Mouse (Mus musculus): ENCODE results near the gene N4bp3. TPM values are rescaled to one million over a fixed set of nuclear protein-coding genes. Genes with fewer than 3 reads are reported as not detected.

Gene N4bp3
- polyA plus RNA-seq, 1 experiment: 5.3 TPM

DNA sequence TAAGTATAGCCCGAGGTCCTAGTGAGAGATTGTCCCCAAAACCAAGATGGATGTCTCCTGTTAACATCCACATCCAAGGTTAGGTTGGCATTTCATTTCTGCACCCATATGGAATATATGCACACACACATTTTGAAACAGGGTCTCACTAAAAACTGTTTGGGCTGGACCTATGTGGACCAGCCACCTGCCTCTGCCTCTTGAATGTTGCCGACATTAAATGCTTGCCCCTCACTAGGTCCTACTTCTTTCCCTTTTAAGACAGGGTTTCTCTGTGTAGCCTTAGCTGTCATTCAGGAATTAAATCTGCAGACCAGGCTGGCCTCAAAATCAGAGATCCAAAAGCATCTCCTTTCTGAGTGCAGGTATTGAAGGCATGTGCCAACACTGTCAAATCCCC lies 53.1 kb downstream of the N4bp3 start:
- no peak overlapping the region for H3K4me3 ChIP-seq (ENCODE audit: insufficient read depth, poor library complexity, severe bottlenecking)
- TF ChIP-seq CEBPB (IDR thresholded peaks at IDR 0.05; ENCODE audit: low read depth): no peak
- TF ChIP-seq USF1 (IDR thresholded peaks at IDR 0.05; ENCODE audit: low read depth): no peak
- TF ChIP-seq FOSL1 (IDR thresholded peaks at IDR 0.05; ENCODE audit: insufficient read depth, low read length, poor library complexity, severe bottlenecking): no peak
- TF ChIP-seq MYOD1 (IDR thresholded peaks at IDR 0.05; ENCODE audit: control insufficient read depth, insufficient read length, low read depth): no peak
- no peak for TF ChIP-seq CTCF (IDR thresholded peaks at IDR 0.05; ENCODE audit: control insufficient read depth, insufficient read depth, insufficient read length)
- no peak for TF ChIP-seq MYOG (IDR thresholded peaks at IDR 0.05; ENCODE audit: control insufficient read depth, extremely low read depth, insufficient read length)
- TF ChIP-seq MAX (IDR thresholded peaks at IDR 0.05): no peak
- H3K79me2 ChIP-seq (ENCODE audit: control insufficient read depth, insufficient read depth): peaks cover 48% of the 10 kb centered on the region
- peaks cover 24% of the 10 kb centered on the region for H3K79me3 ChIP-seq (ENCODE audit: low read depth)
- peaks cover 99% of the 10 kb centered on the region for H3K36me3 ChIP-seq (ENCODE audit: control insufficient read depth, insufficient read depth)
- no peaks in the 10 kb centered on the region for H3K27me3 ChIP-seq (ENCODE audit: control insufficient read depth, insufficient read depth, insufficient read length)
- no peak overlapping the region for H3ac ChIP-seq (ENCODE audit: control insufficient read depth, insufficient read length, low read depth)

GRCm38 (mm10) chr11:51595459-51596083 lies 55.1 kb downstream of the N4bp3 start:
- no peaks in the 10 kb centered on the region for H3K27me3 ChIP-seq (ENCODE audit: control insufficient read depth, insufficient read depth, insufficient read length)
- peaks cover 28% of the 10 kb centered on the region for H3K79me2 ChIP-seq (ENCODE audit: control insufficient read depth, insufficient read depth)

GRCm38 (mm10) chr11:51594715-51595350 lies 55.8 kb downstream of the N4bp3 start:
- Histone ChIP-seq H3K79me3 (ENCODE audit: low read depth) (peaks cover 5% of the 10 kb centered on the region), H3K27me3 (ENCODE audit: control insufficient read depth, insufficient read depth, insufficient read length) (no peaks in the 10 kb centered on the region), H3ac (ENCODE audit: control insufficient read depth, insufficient read length, low read depth) (no peak overlapping the region), H3K79me2 (ENCODE audit: control insufficient read depth, insufficient read depth) (peaks cover 24% of the 10 kb centered on the region), H3K36me3 (ENCODE audit: control insufficient read depth, insufficient read depth) (peaks cover 97% of the 10 kb centered on the region), H3K4me3 (ENCODE audit: insufficient read depth, poor library complexity, severe bottlenecking) (no peak overlapping the region)
- TF ChIP-seq CEBPB (IDR thresholded peaks at IDR 0.05; ENCODE audit: low read depth): no peak
- TF ChIP-seq MYOD1 (IDR thresholded peaks at IDR 0.05; ENCODE audit: control insufficient read depth, insufficient read length, low read depth): no peak
- TF ChIP-seq MYOG (IDR thresholded peaks at IDR 0.05; ENCODE audit: control insufficient read depth, extremely low read depth, insufficient read length): no peak
- no peak for TF ChIP-seq USF1 (IDR thresholded peaks at IDR 0.05; ENCODE audit: low read depth)
- TF ChIP-seq CTCF (IDR thresholded peaks at IDR 0.05; ENCODE audit: control insufficient read depth, insufficient read depth, insufficient read length): no peak
- no peak for TF ChIP-seq MAX (IDR thresholded peaks at IDR 0.05)
- TF ChIP-seq FOSL1 (IDR thresholded peaks at IDR 0.05; ENCODE audit: insufficient read depth, low read length, poor library complexity, severe bottlenecking): no peak

More at GRCm38 (mm10) chr11:51595459-51596083, 55.1 kb downstream of the N4bp3 start:
- TF ChIP-seq CEBPB (IDR thresholded peaks at IDR 0.05; ENCODE audit: low read depth): no peak
- TF ChIP-seq USF1 (IDR thresholded peaks at IDR 0.05; ENCODE audit: low read depth): no peak
- no peak for TF ChIP-seq MAX (IDR thresholded peaks at IDR 0.05)
- no peak for TF ChIP-seq CTCF (IDR thresholded peaks at IDR 0.05; ENCODE audit: control insufficient read depth, insufficient read depth, insufficient read length)
- TF ChIP-seq MYOG (IDR thresholded peaks at IDR 0.05; ENCODE audit: control insufficient read depth, extremely low read depth, insufficient read length): no peak
- no peak for TF ChIP-seq FOSL1 (IDR thresholded peaks at IDR 0.05; ENCODE audit: insufficient read depth, low read length, poor library complexity, severe bottlenecking)
- TF ChIP-seq MYOD1 (IDR thresholded peaks at IDR 0.05; ENCODE audit: control insufficient read depth, insufficient read length, low read depth): no peak
- H3K36me3 ChIP-seq (ENCODE audit: control insufficient read depth, insufficient read depth): peaks cover 99% of the 10 kb centered on the region
- H3K4me3 ChIP-seq (ENCODE audit: insufficient read depth, poor library complexity, severe bottlenecking): no peak overlapping the region
- peaks cover 8% of the 10 kb centered on the region for H3K79me3 ChIP-seq (ENCODE audit: low read depth)
- no peak overlapping the region for H3ac ChIP-seq (ENCODE audit: control insufficient read depth, insufficient read length, low read depth)

DNA sequence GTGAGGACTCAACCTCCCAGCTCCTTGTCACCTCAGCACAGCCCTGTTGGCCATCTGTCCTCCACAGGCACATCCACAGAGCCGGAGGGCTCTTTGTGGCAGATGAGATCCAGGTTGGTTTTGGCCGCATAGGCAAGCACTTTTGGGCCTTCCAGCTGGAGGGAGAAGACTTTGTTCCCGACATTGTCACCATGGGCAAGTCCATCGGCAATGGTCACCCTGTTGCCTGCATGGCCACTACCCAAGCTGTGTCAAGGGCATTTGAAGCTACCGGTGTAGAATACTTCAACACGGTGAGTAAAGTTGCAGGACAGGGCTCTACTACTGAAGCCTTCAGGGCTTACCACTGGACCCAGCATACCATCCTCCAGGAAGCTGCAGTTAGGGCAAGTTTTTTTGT lies 56.8 kb downstream of the N4bp3 start:
- Histone ChIP-seq H3ac (ENCODE audit: control insufficient read depth, insufficient read length, low read depth) (no peak overlapping the region), H3K36me3 (ENCODE audit: control insufficient read depth, insufficient read depth) (peaks cover 97% of the 10 kb centered on the region), H3K79me2 (ENCODE audit: control insufficient read depth, insufficient read depth) (peaks cover 18% of the 10 kb centered on the region), H3K27me3 (ENCODE audit: control insufficient read depth, insufficient read depth, insufficient read length) (no peaks in the 10 kb centered on the region), H3K4me3 (ENCODE audit: insufficient read depth, poor library complexity, severe bottlenecking) (no peak overlapping the region), H3K79me3 (ENCODE audit: low read depth) (no peaks in the 10 kb centered on the region)
- TF ChIP-seq MAX (IDR thresholded peaks at IDR 0.05) (no peak), MYOG (IDR thresholded peaks at IDR 0.05; ENCODE audit: control insufficient read depth, extremely low read depth, insufficient read length) (no peak), CEBPB (IDR thresholded peaks at IDR 0.05; ENCODE audit: low read depth) (no peak), USF1 (IDR thresholded peaks at IDR 0.05; ENCODE audit: low read depth) (no peak), FOSL1 (IDR thresholded peaks at IDR 0.05; ENCODE audit: insufficient read depth, low read length, poor library complexity, severe bottlenecking) (no peak), CTCF (IDR thresholded peaks at IDR 0.05; ENCODE audit: control insufficient read depth, insufficient read depth, insufficient read length) (no peak), MYOD1 (IDR thresholded peaks at IDR 0.05; ENCODE audit: control insufficient read depth, insufficient read length, low read depth) (no peak)

- TF ChIP-seq USF1 (IDR thresholded peaks at IDR 0.05; ENCODE audit: low read depth) (no peak), FOSL1 (IDR thresholded peaks at IDR 0.05; ENCODE audit: insufficient read depth, low read length, poor library complexity, severe bottlenecking) (no peak), CTCF (IDR thresholded peaks at IDR 0.05; ENCODE audit: control insufficient read depth, insufficient read depth, insufficient read length) (no peak), MYOG (IDR thresholded peaks at IDR 0.05; ENCODE audit: control insufficient read depth, extremely low read depth, insufficient read length) (no peak), MAX (IDR thresholded peaks at IDR 0.05) (no peak), MYOD1 (IDR thresholded peaks at IDR 0.05; ENCODE audit: control insufficient read depth, insufficient read length, low read depth) (no peak), CEBPB (IDR thresholded peaks at IDR 0.05; ENCODE audit: low read depth) (no peak)
- H3K36me3 ChIP-seq (ENCODE audit: control insufficient read depth, insufficient read depth): peaks cover 97% of the 10 kb centered on the region
- H3K27me3 ChIP-seq (ENCODE audit: control insufficient read depth, insufficient read depth, insufficient read length): no peaks in the 10 kb centered on the region
These were observed 57.3 kb downstream of the N4bp3 start for GRCm38 (mm10) chr11:51593368-51593767.

More at GRCm38 (mm10) chr11:51593368-51593767, 57.3 kb downstream of the N4bp3 start:
- Histone ChIP-seq H3ac (ENCODE audit: control insufficient read depth, insufficient read length, low read depth) (no peak overlapping the region), H3K4me3 (ENCODE audit: insufficient read depth, poor library complexity, severe bottlenecking) (no peak overlapping the region), H3K79me2 (ENCODE audit: control insufficient read depth, insufficient read depth) (peaks cover 14% of the 10 kb centered on the region), H3K79me3 (ENCODE audit: low read depth) (no peaks in the 10 kb centered on the region)

Other genes starting within 250 kb of the N4bp3 start
- 7.7 TPM for gene Phykpl, start 66.1 kb downstream of the N4bp3 start, polyA plus RNA-seq (2012; fragmentation: generic; extraction: Trizol)
- 749 TPM for gene Hnrnpab, start 44.0 kb downstream of the N4bp3 start, polyA plus RNA-seq (2012; fragmentation: generic; extraction: Trizol)
- gene Nhp2, start 31.1 kb downstream of the N4bp3 start, polyA plus RNA-seq (2012; fragmentation: generic; extraction: Trizol): 378 TPM
- gene Rmnd5b, start 14.9 kb downstream of the N4bp3 start, polyA plus RNA-seq (2012; fragmentation: generic; extraction: Trizol): 27.4 TPM
- 0.22 TPM for gene D930048N14Rik, start 112 bp upstream of the N4bp3 start, polyA plus RNA-seq (2012; fragmentation: generic; extraction: Trizol)
- gene 0610009B22Rik, start 38.0 kb upstream of the N4bp3 start, polyA plus RNA-seq (2012; fragmentation: generic; extraction: Trizol): 22.2 TPM
- gene Sec24a, start 112.8 kb upstream of the N4bp3 start, polyA plus RNA-seq (2012; fragmentation: generic; extraction: Trizol): 6.2 TPM
- gene Sar1b, start 112.8 kb upstream of the N4bp3 start, polyA plus RNA-seq (2012; fragmentation: generic; extraction: Trizol): 50.4 TPM
- gene Jade2, start 206.8 kb upstream of the N4bp3 start, polyA plus RNA-seq (2012; fragmentation: generic; extraction: Trizol): 4.0 TPM

All from C2C12 (cell line).